Mouse (Mus musculus): ENCODE results near the gene Gm20425.

- no peak for TF ChIP-seq CTCF (IDR thresholded peaks at IDR 0.05; ENCODE audit: control insufficient read depth, insufficient read depth, insufficient read length)
- no peak for TF ChIP-seq MAX (IDR thresholded peaks at IDR 0.05)
- TF ChIP-seq FOSL1 (IDR thresholded peaks at IDR 0.05; ENCODE audit: insufficient read depth, low read length, poor library complexity, severe bottlenecking), result no peak
- TF ChIP-seq CEBPB (IDR thresholded peaks at IDR 0.05; ENCODE audit: low read depth), result no peak
- no peak for TF ChIP-seq MYOG (IDR thresholded peaks at IDR 0.05; ENCODE audit: control insufficient read depth, extremely low read depth, insufficient read length)
Measured at GRCm38 (mm10) chr9:103180303-103180702, 49.8 kb downstream of the Gm20425 start.
